Mouse (Mus musculus): ENCODE results near the gene Trim63. TPM values are rescaled to one million over a fixed set of nuclear protein-coding genes. Genes with fewer than 3 reads are reported as not detected.

Gene Trim63
- total RNA-seq, 2 experiments from 2014 or later: 195 to 199 TPM

DNA sequence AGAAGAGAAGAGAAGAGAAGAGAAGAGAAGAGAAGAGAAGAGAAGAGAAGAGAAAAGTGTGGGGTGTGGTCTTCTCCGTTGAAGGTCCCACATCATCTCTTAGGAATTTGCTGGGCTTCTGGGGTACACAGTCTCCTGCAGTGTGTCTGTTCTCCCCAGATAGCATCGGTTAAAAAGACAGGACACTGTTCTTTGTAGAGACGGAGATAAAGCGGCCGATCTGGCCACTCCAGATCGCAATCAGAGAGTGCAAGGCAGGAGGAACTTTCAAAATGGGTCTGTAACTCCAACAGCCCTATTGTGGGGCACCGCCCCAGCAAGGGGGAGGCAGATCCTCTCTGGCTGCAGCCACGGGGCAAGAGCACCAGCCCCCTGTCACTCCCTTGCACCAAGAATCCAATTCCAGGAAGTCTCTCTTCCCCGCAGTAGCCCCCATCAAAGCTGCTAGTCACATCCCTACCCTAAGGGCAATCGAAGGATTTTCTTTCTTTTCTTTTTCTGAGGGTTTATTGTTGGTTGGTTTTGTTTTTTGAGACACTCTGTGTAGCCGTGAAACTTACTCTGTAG lies 27.4 kb downstream of the Trim63 start:
- no peak for DNase-seq

- DNase-seq: no peak
These were observed 28.4 kb downstream of the Trim63 start, which contains the start of gene Slc30a2 for GRCm38 (mm10) chr4:134343071-134344031. Gene Slc30a2 (plus strand): TSS chr4:134343181.

- DNase-seq: no peak
These were observed 29.7 kb downstream of the Trim63 start for GRCm38 (mm10) chr4:134344620-134345019.

GRCm38 (mm10) chr4:134345802-134346201 lies 30.9 kb downstream of the Trim63 start:
- no peak for DNase-seq

GRCm38 (mm10) chr4:134348078-134348477 lies 33.2 kb downstream of the Trim63 start:
- peak; percentile 30 to 45 for DNase-seq

GRCm38 (mm10) chr4:134348545-134348944 lies 33.6 kb downstream of the Trim63 start:
- no peak for DNase-seq

GRCm38 (mm10) chr4:134349829-134350228 lies 34.9 kb downstream of the Trim63 start:
- DNase-seq: no peak

DNA sequence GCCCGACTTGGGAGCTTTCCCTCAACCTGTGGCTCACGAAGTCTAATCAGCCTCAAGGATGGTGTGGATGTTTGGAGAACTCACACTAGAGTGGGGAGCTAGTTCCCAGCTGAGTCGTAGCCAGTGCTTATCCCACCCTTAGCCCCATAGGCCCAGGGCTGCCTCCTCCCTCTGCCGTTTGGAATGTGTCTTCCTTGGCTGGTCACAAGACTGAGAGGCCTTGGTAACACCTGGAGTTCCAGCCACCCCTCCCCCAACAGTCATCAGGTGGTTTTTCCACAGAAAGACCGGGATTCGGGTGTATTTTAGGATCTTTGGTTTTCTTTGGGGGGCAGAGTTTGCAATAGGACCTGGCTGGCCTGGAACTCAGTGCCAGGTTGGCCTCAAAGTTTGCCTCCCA lies 35.7 kb downstream of the Trim63 start:
- no peak for DNase-seq

DNA sequence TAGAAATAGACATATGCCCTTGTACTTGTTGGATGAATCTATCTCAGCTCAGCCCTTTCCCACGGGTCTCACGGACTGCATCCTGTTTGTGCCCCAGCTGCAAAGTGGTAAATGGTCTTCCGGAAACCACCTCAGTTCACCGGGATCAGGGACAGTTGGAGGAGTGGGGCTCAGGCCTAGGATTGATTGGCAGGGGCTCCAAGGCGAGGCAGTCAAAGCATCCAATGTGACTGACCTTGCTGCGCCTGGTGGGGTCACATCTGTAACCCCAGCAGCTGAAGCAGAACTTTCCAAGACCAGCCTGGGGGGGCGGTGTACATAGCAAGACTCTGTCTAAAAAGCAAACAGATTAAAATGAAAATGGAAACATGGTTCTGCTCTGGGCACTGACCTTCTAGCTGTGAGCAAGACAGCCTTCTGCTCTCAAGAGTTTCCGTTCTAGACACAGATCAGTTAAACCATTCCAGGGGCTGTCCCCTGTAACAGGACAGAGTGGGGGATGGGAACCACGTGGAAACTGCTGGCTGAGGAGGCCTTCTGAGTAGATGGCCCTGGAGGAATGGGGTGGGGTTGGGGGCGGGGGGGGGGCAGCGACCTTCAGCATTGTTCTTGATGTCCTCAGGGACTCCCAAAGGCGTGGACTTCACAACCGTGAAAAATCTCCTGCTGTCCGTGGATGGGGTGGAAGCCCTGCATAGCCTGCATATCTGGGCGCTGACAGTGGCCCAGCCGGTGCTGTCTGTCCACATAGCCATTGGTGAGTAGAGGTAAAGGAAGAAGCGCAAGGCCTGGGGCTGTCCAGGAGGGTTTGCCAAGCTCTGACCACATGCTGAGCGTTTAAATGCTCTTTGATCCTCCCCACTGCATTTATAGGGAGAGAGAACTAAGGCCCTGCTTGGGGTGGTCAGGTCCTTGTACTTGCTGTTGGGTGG lies 36.7 kb downstream of the Trim63 start:
- no peak for DNase-seq

DNA sequence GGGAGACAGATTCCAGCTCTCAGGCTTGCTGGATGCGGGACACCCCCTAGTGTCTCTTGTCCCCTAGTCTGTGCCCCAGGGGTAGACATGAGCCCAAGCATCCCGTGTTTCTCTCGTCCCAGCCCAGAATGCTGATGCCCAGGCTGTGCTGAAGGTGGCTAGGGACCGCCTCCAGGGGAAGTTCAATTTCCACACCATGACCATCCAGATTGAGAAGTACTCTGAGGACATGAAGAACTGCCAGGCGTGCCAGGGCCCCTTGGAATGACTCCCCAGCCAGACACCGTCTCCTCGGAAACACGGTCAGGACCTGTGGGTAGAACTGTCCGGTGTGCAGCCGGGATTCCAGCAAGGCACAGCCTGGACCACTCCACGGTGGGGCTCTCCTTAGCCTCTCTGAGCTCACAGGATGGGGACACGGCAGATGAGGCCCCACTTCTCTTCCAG lies 37.4 kb downstream of the Trim63 start:
- DNase-seq: no peak

- no peak for DNase-seq
These were observed 38.0 kb downstream of the Trim63 start for GRCm38 (mm10) chr4:134352929-134353328.

DNA sequence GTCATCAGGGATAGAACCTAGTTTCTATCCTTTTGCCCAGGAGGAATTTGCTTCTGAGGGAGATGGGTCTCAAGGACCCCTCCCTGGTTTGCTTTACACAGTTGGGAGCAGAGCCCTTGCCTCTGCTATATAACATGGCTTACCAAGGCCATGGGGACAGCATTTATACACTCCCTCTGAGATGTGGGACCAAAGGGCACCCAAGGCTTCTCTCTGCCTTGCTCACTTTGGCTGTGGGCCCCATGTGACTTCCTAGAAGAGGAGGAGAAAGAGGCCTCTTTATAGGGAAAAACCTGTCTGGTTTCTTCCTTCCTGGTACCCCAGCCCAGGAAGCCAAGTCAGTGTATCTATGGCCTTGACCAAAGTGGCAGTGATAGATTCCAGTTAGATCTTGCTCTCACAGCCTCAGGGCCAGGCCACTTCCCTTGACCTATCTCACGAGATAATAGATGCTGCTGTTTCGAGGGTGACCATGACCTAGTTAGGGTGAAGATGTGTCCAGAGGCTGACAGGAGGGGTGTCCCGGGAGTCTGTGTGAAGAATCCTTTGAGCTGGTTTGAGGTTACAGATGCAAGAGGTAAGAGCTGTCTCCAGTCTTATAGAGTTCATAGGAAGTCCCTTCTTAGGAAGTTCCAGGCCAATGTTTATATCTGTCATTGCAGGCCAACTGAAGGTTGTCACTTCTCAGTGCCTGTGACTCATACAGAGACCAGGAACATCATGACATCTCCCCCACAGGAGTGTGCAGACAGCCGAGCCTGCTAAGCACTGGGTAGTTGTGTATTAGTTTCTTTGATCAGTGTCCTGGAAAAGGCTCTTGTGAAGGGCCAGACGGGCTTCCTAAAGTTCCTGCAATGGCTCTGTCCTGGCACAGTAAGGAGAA lies 38.8 kb downstream of the Trim63 start:
- DNase-seq: no peak

DNA sequence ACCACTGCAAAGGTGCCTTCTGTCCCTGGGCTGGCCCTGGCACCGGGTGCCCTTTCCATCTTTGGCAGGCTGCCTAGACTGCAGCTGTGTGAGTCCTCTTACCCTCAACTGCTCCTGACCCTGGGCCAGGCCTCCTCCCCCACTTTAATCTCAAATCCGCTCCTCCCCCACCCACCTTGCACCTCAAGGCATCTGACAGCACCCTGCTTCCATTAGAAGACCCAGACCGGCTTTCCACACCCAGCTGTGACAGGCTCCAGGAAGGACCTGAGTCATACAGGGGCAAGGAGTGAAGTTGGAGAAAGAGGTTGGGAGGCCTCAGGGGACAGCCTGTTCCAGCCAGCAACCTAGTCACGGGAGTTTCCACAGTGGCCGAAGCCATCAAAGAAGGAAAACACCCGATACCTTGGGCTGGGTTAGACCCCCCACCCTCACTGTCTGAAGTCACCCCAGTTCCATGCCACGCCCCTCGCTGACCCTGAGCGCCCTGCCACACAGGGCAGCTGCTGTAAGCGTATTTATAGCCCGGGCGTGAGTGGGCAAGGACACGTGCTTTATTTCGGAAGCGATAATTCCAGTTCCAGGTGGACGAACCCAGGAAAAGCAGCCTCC lies 41.0 kb downstream of the Trim63 start:
- peak; percentile 82 to 85 for DNase-seq

DNA sequence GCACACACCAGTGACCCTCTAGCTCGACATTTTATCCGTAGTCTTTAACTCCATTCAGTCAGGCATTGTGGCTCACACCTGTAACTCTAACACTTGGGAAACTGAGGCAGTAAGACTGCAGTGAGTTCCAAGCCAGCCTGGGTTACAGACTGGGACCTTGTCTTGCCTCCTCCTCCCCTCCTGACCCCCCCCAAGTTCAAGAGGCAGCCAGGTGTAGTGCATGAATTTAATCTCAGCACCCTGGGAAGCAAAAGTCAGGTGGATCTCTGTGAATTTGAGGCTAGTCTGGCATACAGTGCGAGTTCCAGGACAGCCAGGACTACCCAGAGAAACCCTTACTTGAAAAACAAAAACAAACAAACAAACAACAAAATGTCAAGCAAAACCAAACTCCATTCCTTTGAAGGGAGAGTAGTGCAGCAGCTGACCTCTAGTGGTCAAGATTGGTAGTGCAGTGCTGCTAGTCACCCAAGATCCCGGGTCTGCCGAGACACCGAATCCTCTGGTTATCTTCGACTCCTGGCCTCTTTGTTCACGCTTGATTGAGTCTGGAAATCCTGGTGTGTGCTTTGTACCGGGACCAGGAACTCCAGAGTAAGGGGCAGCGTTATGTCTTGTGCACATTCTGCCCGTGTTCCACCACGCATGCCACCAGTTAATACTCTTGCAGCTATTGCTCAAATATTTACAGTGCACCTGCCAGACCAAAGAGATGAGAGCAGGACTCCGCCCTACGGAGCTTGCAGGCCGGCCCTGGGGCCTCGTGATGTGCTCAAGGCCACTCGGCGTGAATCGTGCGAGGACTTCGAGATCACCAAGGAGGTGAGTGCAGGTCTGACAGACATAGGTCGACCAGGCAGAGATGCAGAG lies 41.9 kb downstream of the Trim63 start:
- DNase-seq: peak; percentile 63 to 90

- DNase-seq: no peak
These were observed 42.5 kb downstream of the Trim63 start for GRCm38 (mm10) chr4:134357461-134357771.

DNA sequence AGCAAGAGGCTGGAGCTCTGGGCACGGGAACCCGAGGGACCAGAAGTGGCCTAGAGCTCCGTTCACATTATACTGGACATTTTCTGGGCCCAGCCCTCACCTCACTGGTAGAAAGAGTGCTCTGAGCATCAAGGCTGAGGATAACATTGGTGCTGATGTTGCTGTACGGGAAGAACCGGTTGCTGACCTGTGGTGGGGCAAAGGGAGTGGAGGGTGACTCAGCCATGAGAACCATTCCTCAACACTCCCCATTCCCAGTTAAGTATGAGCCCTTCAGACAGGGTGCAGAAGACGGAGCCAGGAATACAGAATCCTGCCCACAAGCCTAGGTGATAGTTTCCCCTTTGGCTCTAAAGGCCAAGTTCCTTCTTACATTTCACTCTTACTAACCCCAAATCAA lies 44.7 kb downstream of the Trim63 start:
- DNase-seq: no peak

- no peak for DNase-seq
These were observed 46.3 kb downstream of the Trim63 start for GRCm38 (mm10) chr4:134361215-134361614.

GRCm38 (mm10) chr4:134362124-134362523 lies 47.2 kb downstream of the Trim63 start:
- DNase-seq: peak; percentile 53 to 58

DNA sequence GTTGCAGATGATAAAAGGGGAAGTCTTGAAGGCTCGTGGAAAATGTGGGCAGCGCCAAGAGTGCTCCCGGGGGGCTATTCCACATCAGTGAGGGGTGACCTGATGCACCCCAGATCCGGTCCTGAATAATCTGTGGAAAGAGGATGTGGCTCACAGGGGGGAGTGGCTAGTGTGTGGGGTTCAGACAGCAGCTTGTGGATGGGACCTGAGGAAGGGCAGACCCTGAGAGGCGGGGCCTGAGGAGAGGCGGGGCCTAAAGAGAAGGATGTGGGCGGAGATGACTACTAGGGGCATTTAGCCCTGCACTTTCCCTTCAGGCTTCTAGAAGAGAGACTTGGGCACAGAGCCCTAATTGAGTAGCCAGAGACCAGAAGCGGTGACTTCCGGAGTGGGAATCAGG lies 47.7 kb downstream of the Trim63 start:
- DNase-seq: peak; percentile 62 to 76

DNA sequence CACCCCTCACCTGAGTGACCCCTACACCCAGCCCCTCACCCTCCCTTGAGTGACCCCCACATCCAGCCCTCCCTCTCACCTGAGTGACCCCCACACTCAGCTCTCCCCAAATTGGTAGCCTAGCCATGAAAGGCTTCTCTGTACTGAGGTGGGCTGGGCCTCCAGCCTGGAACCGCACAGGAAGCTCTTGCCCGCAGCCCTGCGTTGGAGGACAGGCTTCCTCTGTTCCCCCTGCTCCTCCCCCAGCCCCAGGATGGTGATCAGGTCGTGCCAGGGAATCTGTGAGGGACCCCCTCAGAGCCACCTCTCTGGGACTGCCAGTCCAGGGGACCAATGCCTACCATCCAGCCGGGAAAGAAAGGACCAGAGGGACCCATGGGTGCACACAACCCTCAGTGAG lies 50.4 kb downstream of the Trim63 start:
- no peak for DNase-seq

Measured in heart, adult 18-20 months (tissue).